Mouse (Mus musculus) myocyte (in vitro differentiated cells): Measurements from ENCODE around the gene Axl.

Experiments used
- CEBPB ChIP-seq: IDR thresholded peaks from 2 replicates; pipeline ENCODE4 v1.6.1; 2011; ENCODE audit warnings: mild to moderate bottlenecking, moderate library complexity; ENCODE audit not compliant: poor library complexity, insufficient read depth, severe bottlenecking
- E2F4 ChIP-seq: IDR thresholded peaks from one replicate; pipeline ENCODE4 v1.6.1; 2011; ENCODE audit warnings: mild to moderate bottlenecking, control low read depth, moderate library complexity; ENCODE audit not compliant: insufficient read depth
- MAX ChIP-seq: IDR thresholded peaks from one replicate; pipeline ENCODE4 v1.6.1; 2011; ENCODE audit warnings: low read depth, mild to moderate bottlenecking, control low read depth
- MYOD1 ChIP-seq, 3 experiments: IDR thresholded peaks; one replicate each; pipeline ENCODE4 v1.6.1; 2011; ENCODE audit warnings: control low read depth in 2 of 3, low read depth in 2 of 3, mild to moderate bottlenecking in 2 of 3, moderate library complexity in 1 of 3; ENCODE audit not compliant: insufficient read length in 2 of 3, control insufficient read depth in 1 of 3
- MYOG ChIP-seq, 3 experiments: IDR thresholded peaks; one replicate each; pipeline ENCODE4 v1.6.1; 2011; ENCODE audit warnings: control low read depth in 2 of 3, low read depth in 2 of 3, mild to moderate bottlenecking in 2 of 3; ENCODE audit not compliant: insufficient read length in 2 of 3, control insufficient read depth in 1 of 3, insufficient read depth in 1 of 3
- POLR2A ChIP-seq: IDR thresholded peaks from one replicate; pipeline ENCODE4 v1.6.1; 2011; ENCODE audit warnings: low read depth, mild to moderate bottlenecking, control low read depth, moderate library complexity; ENCODE audit not compliant: insufficient read length
- POLR2AphosphoS2 ChIP-seq: IDR thresholded peaks from one replicate; pipeline ENCODE4 v1.6.1; 2011; ENCODE audit warnings: low read depth, control low read depth; ENCODE audit not compliant: insufficient read length
- REST ChIP-seq: IDR thresholded peaks from one replicate; pipeline ENCODE4 v1.6.1; 2011; ENCODE audit warnings: mild to moderate bottlenecking, control low read depth, moderate library complexity; ENCODE audit not compliant: insufficient read depth, insufficient read length
- SRF ChIP-seq: IDR thresholded peaks from one replicate; pipeline ENCODE4 v1.6.1; 2011; ENCODE audit warnings: low read depth; ENCODE audit not compliant: control insufficient read depth, insufficient read length
- TCF12 ChIP-seq: IDR thresholded peaks from one replicate; pipeline ENCODE4 v1.6.1; 2011; ENCODE audit warnings: mild to moderate bottlenecking, control low read depth; ENCODE audit not compliant: poor library complexity, insufficient read depth, severe bottlenecking
- TCF3 ChIP-seq: IDR thresholded peaks from one replicate; pipeline ENCODE4 v1.6.1; 2011; ENCODE audit warnings: low read depth, control low read depth; ENCODE audit not compliant: insufficient read length
- USF1 ChIP-seq: IDR thresholded peaks from one replicate; pipeline ENCODE4 v1.6.1; 2011; ENCODE audit warnings: low read depth, mild to moderate bottlenecking, control low read depth, moderate library complexity

DNA sequence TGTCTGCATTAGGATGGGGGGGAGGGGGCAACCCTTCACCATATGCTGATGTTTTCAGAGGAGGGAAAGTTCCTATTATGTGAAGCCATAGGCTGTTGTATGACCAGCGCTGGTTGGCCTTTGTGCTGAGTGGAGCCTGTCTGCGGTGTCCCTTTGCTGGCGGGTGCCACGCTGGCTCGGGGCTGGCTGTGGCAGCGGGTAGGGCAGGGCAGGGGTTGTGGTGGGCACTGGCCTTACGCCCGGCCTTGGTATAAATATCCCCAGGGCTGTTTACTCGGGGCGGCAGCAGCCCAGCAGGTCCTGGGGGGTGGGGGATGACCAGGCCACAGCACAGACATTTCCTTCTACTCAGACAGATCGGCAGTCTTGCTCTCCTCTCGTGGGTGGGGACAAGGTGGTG, 78.5 kb downstream of the Axl start:
- TF ChIP-seq MYOG (IDR thresholded peaks at IDR 0.05; ENCODE audit: control insufficient read depth in 1 of 3, insufficient read depth in 1 of 3, insufficient read length in 2 of 3, low read depth in 2 of 3) (peak in 1 of 3 experiments; percentile 62), POLR2A (peak; percentile 26), MAX (no peak), E2F4 (no peak), USF1 (no peak), POLR2AphosphoS2 (peak; percentile 89), TCF12 (no peak), CEBPB (no peak), MYOD1 (IDR thresholded peaks at IDR 0.05; ENCODE audit: control insufficient read depth in 1 of 3, insufficient read length in 2 of 3, low read depth in 2 of 3) (peak in 1 of 3 experiments; percentile 63), SRF (no peak), REST (no peak), TCF3 (no peak)
